Mouse (Mus musculus): Measurements from ENCODE around the gene Armc9.

The Armc9 gene

DNA sequence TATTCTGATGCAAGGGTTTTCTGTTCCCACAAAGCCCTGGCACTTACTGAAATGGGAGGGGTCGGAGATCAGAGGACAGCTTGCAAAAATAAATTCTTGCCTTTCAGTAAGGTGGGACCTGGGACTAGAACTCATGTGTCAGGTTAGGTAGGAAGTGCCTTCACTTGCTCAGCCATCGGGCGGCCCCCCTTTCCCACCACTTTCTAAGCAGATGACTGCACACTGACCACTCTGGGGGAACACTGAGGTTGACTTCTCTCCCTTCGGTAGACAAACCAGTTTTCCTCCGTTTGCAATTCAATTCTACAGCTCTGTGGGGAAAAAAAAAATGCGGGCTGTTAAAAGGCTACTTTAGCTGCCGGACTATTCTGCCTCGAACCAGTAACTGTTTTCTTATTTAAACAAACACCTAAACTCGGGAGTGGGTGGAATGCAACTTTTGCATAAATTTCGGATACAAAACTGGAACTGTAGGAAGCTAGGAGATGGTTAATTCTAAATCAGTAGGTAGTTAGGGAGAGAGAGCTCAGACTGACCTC lies 157.0 kb downstream of the Armc9 start:
- no peak for DNase-seq (ENCODE audit: low spot score in 2 of 2)

- no peak for DNase-seq (ENCODE audit: low spot score in 2 of 2)
These were observed 157.7 kb downstream of the Armc9 start for GRCm38 (mm10) chr1:86312269-86312668.

DNA sequence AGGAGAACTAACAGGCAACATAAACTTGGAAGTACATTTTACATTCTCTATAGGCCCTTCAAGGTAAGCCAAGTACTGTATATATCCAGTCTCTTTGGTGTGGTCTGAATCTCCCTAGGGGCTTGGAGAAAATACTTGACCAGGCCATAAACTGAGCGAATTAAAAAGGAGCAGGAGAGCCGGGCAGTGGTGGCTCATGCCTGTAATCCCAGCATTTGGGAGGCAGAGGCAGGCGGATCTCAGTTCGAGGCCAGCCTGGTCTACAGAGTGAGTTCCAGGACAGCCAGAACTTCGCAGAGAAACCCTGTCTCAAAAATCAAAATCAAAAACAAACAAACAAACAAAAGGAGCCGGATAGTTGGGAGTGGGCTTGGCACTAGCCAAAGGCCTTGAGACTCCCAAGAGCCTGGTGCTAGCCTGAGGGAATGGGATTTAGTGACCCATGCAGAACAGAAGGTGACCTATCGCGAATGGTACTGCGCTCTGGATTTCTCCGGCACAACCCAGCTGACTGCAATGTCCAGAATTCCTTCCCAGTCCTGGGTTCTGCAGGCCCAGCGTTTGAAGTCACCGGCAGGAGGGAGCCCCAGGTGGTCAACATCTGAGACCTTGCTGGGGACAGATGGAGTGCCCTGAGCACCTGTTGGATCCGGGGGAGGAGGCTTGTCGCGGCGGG lies 158.7 kb downstream of the Armc9 start:
- DNase-seq (ENCODE audit: low spot score in 2 of 2): no peak

- DNase-seq (ENCODE audit: low spot score in 2 of 2): no peak
These were observed 159.2 kb downstream of the Armc9 start for GRCm38 (mm10) chr1:86313772-86314125.

- no peak for DNase-seq (ENCODE audit: low spot score in 2 of 2)
These were observed 166.3 kb downstream of the Armc9 start for GRCm38 (mm10) chr1:86320822-86321413.
